Mouse (Mus musculus): ENCODE measurements around the gene Htr6.

DNA sequence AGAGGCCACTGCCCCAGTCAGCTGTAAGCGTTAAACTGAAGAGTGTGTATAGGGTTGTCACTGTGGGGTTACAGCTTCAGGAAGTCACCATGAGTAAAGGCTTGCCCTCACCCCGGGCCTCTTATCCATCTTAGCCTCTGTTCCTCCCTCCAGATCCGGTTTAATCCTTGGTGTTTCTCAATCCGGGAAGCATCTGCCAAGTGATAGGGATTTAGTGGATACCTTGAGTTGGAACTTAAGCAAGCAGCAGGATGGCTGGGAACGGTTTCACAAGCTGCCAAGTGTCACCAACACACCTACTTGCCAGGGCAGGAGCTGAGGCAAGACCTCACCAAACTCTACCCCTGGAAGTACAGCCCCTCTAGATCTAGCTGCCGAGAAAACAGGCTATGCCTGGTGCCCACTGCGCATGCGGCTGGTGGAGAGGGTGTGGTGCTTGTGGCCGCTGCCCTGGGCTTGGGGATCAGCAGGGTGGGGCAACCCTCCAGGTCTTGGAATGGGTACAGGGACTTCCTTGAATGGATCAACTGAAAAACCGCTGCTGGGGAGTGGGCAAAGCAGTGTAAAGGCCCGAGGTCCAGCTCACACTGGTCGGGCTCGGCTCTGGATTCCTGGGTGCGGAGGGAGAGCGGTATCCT is 15.1 kb upstream of the Htr6 start:
- TF ChIP-seq CTCF (IDR thresholded peaks at IDR 0.05; ENCODE audit: low read depth) (no peak), EP300 (IDR thresholded peaks at IDR 0.05; ENCODE audit: low read depth) (no peak)
